Mouse (Mus musculus) bone marrow, adult 2 months (tissue): ENCODE results near the gene Cd180. TPM values are rescaled to one million over a fixed set of nuclear protein-coding genes. Genes with fewer than 3 reads are reported as not detected.

Source experiments
- H3K27ac ChIP-seq: fragments of 200-500 bp; 2 replicates; pipeline ENCODE4 v1.5.1; 2012; ENCODE audit warnings: low read depth, mild to moderate bottlenecking, control low read depth, inconsistent platforms, low read length; ENCODE audit not compliant: control insufficient read depth, poor library complexity, insufficient read depth
- H3K4me1 ChIP-seq: fragments of 200-500 bp; 2 replicates; pipeline ENCODE4 v1.6.1; 2011; ENCODE audit warnings: low read length; ENCODE audit not compliant: control insufficient read depth, insufficient read depth
- H3K4me3 ChIP-seq: fragments of 200-500 bp; replicated peaks from 2 replicates; pipeline ENCODE3; 2011; ENCODE audit warnings: mild to moderate bottlenecking, low read depth, low read length, control low read depth; ENCODE audit not compliant: control insufficient read depth
- CTCF ChIP-seq: fragments of 200-500 bp; IDR thresholded peaks from 2 replicates; pipeline ENCODE4 v1.5.1; 2011; ENCODE audit warnings: low read length, control low read depth; ENCODE audit not compliant: control insufficient read depth, insufficient read depth
- POLR2A ChIP-seq: fragments of 200-500 bp; IDR thresholded peaks from 2 replicates; pipeline ENCODE4 v1.6.1; 2011; ENCODE audit warnings: low read depth, mild to moderate bottlenecking, control low read depth, low read length, borderline replicate concordance; ENCODE audit not compliant: control insufficient read depth
- WGBS: fragments of 180-500 bp; shearing (Covaris S2); methylation state at CpG from one replicate; pipeline ENCODE4 v1.1.7; 2018; 5-methylcytosine and 5-hydroxymethylcytosine counted together
- polyA plus RNA-seq: library from polyadenylated mRNA; stranded (reverse); fragments of >200 nt; gene quantifications from 2 replicates; pipeline ENCODE4 v1.2.4, GENCODE M21; 2011; ENCODE audit warnings: low replicate concordance; ENCODE audit not compliant: missing spikeins, insufficient read depth, insufficient read length

Cd180 gene
- polyA plus RNA-seq, 1 experiment: 9.8 TPM

GRCm38 (mm10) chr13:102745270-102745600, 51.9 kb downstream of the Cd180 start:
- 88% methylated on average over 3 of the region's 3 CpGs for WGBS
- H3K4me3 ChIP-seq: no peak overlapping the region
- TF ChIP-seq CTCF: no peak
- TF ChIP-seq POLR2A: no peak
- H3K4me1 ChIP-seq: no peaks in the 10 kb centered on the region
- H3K27ac ChIP-seq: no peak overlapping the region

- H3K4me1 ChIP-seq: no peaks in the 10 kb centered on the region
- no peak overlapping the region for H3K27ac ChIP-seq
- WGBS: 81% methylated on average over 9 of the region's 9 CpGs
- no peak overlapping the region for H3K4me3 ChIP-seq
- TF ChIP-seq CTCF (no peak), POLR2A (no peak)
These were observed 52.4 kb downstream of the Cd180 start for GRCm38 (mm10) chr13:102745626-102746342.

- 48% methylated on average over 17 of the region's 17 CpGs for WGBS
- no peak overlapping the region for H3K27ac ChIP-seq
- no peak overlapping the region for H3K4me3 ChIP-seq
- H3K4me1 ChIP-seq: no peaks in the 10 kb centered on the region; the same call in 1 of the 2 replicates
- TF ChIP-seq CTCF (no peak), POLR2A (no peak)
These were observed 53.6 kb downstream of the Cd180 start for GRCm38 (mm10) chr13:102746803-102747561.

- WGBS: 79% methylated on average over 6 of the region's 6 CpGs
- Histone ChIP-seq H3K4me3 (no peak overlapping the region), H3K4me1 (no peaks in the 10 kb centered on the region; the same call in 1 of the 2 replicates), H3K27ac (no peak overlapping the region)
- TF ChIP-seq CTCF (no peak), POLR2A (no peak)
These were observed 55.8 kb downstream of the Cd180 start for GRCm38 (mm10) chr13:102749194-102749593.

GRCm38 (mm10) chr13:102749891-102750290, 56.5 kb downstream of the Cd180 start:
- Histone ChIP-seq H3K4me3 (no peak overlapping the region), H3K27ac (no peak overlapping the region), H3K4me1 (no peaks in the 10 kb centered on the region; the same call in 1 of the 2 replicates)
- WGBS: 89% methylated on average over 10 of the region's 10 CpGs
- TF ChIP-seq POLR2A: no peak
- TF ChIP-seq CTCF: no peak

GRCm38 (mm10) chr13:102753714-102754556, 60.6 kb downstream of the Cd180 start:
- WGBS: 69% methylated on average over 19 of the region's 19 CpGs
- H3K27ac ChIP-seq: no peak overlapping the region

GRCm38 (mm10) chr13:102755124-102755523, 61.8 kb downstream of the Cd180 start:
- WGBS: 94% methylated on average over 8 of the region's 8 CpGs
- H3K27ac ChIP-seq: no peak overlapping the region
- TF ChIP-seq POLR2A: no peak
- no peak for TF ChIP-seq CTCF

More at GRCm38 (mm10) chr13:102753714-102754556, 60.6 kb downstream of the Cd180 start:
- no peak for TF ChIP-seq POLR2A
- TF ChIP-seq CTCF: no peak
- Histone ChIP-seq H3K4me3 (no peak overlapping the region), H3K4me1 (no peaks in the 10 kb centered on the region; the same call in 1 of the 2 replicates)

GRCm38 (mm10) chr13:102756071-102756470, 62.7 kb downstream of the Cd180 start:
- Histone ChIP-seq H3K27ac (no peak overlapping the region), H3K4me3 (no peak overlapping the region), H3K4me1 (no peaks in the 10 kb centered on the region; the same call in 1 of the 2 replicates)
- WGBS: 82% methylated on average over 8 of the region's 8 CpGs
- TF ChIP-seq POLR2A (no peak), CTCF (no peak)

More at GRCm38 (mm10) chr13:102755124-102755523, 61.8 kb downstream of the Cd180 start:
- H3K4me3 ChIP-seq: no peak overlapping the region
- H3K4me1 ChIP-seq: no peaks in the 10 kb centered on the region; the same call in 1 of the 2 replicates
